Mouse (Mus musculus): ENCODE measurements around the gene Col4a1. TPM values are rescaled to one million over a fixed set of nuclear protein-coding genes. Genes with fewer than 3 reads are reported as not detected.
A peak's percentile ranks its signal among the peaks of the same experiment; 100 is the strongest.

The Col4a1 gene
- polyA plus RNA-seq, 1 experiment from 2014 or later: 135 TPM

DNA sequence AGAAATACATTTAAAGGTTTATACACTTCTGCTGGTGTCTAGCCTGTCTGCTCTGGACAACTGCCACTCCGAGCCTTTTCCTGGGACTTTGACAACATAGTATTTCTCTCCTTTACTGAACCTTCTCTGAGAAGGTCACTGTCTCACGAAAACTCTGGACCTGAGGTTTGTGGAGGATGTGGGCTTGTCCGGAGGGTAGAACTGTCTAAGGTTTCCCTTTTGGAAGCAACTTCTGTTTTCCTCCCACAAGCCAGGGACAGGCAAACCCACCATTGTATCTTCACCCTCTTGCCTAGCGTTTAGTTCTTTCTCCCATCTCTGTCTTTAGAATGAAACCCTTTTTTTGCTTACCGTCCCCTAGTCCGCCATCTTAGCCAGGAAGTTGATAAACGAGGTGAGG lies 9.2 kb upstream of the Col4a1 start:
- Histone ChIP-seq H3K4me1 (replicated peaks; ENCODE audit: control insufficient read depth, insufficient read depth, low read length) (no peaks in the 10 kb centered on the region), H3K36me3 (replicated peaks; ENCODE audit: control insufficient read depth, insufficient read depth) (no peaks in the 10 kb centered on the region), H3K4me3 (replicated peaks; ENCODE audit: low read length) (no peak overlapping the region), H3K27me3 (ENCODE audit: control insufficient read depth, insufficient read depth, low read length) (peaks cover under 1% of the 10 kb centered on the region; the same call in 1 of the 2 replicates), H3K9me3 (ENCODE audit: control insufficient read depth, low read length) (no peaks in the 10 kb centered on the region), H3K9ac (no peak overlapping the region), H3K27ac (no peak overlapping the region), H3K4me2 (replicated peaks) (no peak overlapping the region)
- 93% methylated on average over 7 of the region's 7 CpGs for WGBS
- DNase-seq (ENCODE audit: low spot score) (no peak), ATAC-seq (ENCODE audit: low FRiP score) (no peak)

DNA sequence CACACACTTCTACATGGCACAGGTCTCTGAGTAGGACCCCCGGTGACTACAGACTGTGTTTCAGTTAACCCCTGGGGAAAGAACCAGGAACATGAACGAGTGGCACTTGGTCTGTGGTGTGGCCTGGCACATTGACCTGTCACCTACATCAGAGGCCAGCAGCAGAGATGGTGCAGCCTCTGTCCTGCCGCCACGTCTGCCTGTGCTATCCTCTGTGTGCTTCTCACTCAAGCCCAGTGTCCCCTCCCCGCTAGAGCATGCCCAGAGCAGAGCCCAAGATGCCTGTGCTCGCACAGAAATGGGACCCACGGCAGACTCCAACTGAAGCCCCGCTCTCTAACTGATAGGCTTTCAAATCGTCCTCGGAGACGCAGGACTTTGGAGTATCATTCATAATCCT lies 6.8 kb upstream of the Col4a1 start:
- WGBS: 87% methylated on average over 11 of the region's 11 CpGs

DNA sequence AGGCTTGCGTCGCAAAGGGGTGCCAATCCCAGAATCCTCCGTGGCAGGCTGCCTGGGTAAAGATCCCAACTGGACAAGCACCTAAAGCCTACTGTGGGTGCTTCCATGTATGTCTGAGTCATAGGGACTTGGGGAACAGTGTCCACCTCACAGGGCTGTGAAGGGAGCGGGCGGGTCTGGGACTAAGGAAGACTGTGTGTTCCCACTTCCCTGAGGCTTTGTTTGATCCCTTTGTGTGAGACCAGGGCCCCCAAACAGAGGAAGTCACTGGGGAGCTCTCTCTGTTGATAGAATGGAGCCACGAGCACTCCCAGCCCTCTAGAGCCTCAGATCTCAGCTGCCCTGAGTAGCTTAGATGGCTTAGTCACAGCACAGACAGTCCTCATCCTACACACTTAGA lies 3.5 kb upstream of the Col4a1 start:
- ATAC-seq (ENCODE audit: low FRiP score) (no peak), DNase-seq (ENCODE audit: low spot score) (no peak)
- 78% methylated on average over 6 of the region's 6 CpGs for whole genome bisulfite sequencing
- Histone ChIP-seq H3K9me3 (ENCODE audit: control insufficient read depth, low read length) (no peaks in the 10 kb centered on the region), H3K4me1 (replicated peaks; ENCODE audit: control insufficient read depth, insufficient read depth, low read length) (peaks cover 11% of the 10 kb centered on the region), H3K36me3 (replicated peaks; ENCODE audit: control insufficient read depth, insufficient read depth) (no peaks in the 10 kb centered on the region), H3K27me3 (ENCODE audit: control insufficient read depth, insufficient read depth, low read length) (peaks cover 49% of the 10 kb centered on the region), H3K4me2 (replicated peaks) (no peak overlapping the region), H3K9ac (no peak overlapping the region), H3K4me3 (replicated peaks; ENCODE audit: low read length) (no peak overlapping the region), H3K27ac (no peak overlapping the region)

More for the DNA sequence above, 6.8 kb upstream of the Col4a1 start:
- no peak for ATAC-seq (ENCODE audit: low FRiP score)
- no peaks in the 10 kb centered on the region for H3K9me3 ChIP-seq (ENCODE audit: control insufficient read depth, low read length)
- H3K4me3 ChIP-seq (replicated peaks; ENCODE audit: low read length): no peak overlapping the region
- H3K9ac ChIP-seq: no peak overlapping the region
- no peaks in the 10 kb centered on the region for H3K4me1 ChIP-seq (replicated peaks; ENCODE audit: control insufficient read depth, insufficient read depth, low read length)
- no peaks in the 10 kb centered on the region for H3K36me3 ChIP-seq (replicated peaks; ENCODE audit: control insufficient read depth, insufficient read depth)
- no peak for DNase-seq (ENCODE audit: low spot score)
- peaks cover 16% of the 10 kb centered on the region for H3K27me3 ChIP-seq (ENCODE audit: control insufficient read depth, insufficient read depth, low read length)
- H3K4me2 ChIP-seq (replicated peaks): no peak overlapping the region
- H3K27ac ChIP-seq: no peak overlapping the region

DNA sequence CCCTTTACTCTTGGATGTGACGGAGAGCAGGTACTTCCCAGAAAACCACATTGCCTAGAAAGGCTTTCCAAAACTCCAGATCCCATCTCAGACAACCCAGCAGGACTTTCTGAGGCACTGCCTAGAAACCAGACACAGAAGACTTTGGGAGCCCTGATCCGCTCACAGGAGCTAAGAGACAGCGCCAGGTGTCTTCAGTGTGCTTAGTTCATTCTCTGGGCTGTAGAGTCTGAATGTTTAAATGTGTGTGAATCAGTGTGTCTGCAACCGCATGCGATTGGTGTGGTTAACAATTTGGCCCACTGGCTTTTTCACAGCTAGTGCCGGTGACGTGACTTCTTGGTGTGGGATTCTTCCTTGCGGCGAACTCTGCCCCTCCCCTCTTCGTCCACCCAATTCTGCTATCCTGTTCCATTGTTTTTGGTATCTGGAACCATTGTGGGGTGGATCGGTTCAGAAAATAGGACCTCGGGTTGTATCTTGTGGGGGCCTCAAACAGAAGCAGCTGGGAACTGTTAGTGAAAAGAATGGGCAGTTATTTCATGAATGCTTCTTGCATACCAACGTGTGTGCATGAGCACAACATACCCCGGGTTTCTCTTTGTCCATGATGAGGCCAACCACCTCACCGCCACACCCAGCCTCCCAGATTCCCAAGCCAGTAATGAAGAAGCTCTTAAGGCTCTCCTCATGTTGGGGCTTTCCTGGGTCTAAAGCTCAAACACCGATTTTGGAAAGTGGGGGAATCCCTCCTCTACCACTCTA lies 2.7 kb upstream of the Col4a1 start:
- no peak for DNase-seq (ENCODE audit: low spot score)
- ATAC-seq (ENCODE audit: low FRiP score): no peak
- Histone ChIP-seq H3K4me3 (replicated peaks; ENCODE audit: low read length) (no peak overlapping the region), H3K4me2 (replicated peaks) (peak overlapping the region; percentile 97), H3K36me3 (replicated peaks; ENCODE audit: control insufficient read depth, insufficient read depth) (no peaks in the 10 kb centered on the region), H3K27me3 (ENCODE audit: control insufficient read depth, insufficient read depth, low read length) (peaks cover 56% of the 10 kb centered on the region), H3K9me3 (ENCODE audit: control insufficient read depth, low read length) (no peaks in the 10 kb centered on the region), H3K9ac (no peak overlapping the region), H3K4me1 (replicated peaks; ENCODE audit: control insufficient read depth, insufficient read depth, low read length) (peaks cover 11% of the 10 kb centered on the region), H3K27ac (no peak overlapping the region)
- WGBS: 69% methylated on average over 16 of the region's 16 CpGs

DNA sequence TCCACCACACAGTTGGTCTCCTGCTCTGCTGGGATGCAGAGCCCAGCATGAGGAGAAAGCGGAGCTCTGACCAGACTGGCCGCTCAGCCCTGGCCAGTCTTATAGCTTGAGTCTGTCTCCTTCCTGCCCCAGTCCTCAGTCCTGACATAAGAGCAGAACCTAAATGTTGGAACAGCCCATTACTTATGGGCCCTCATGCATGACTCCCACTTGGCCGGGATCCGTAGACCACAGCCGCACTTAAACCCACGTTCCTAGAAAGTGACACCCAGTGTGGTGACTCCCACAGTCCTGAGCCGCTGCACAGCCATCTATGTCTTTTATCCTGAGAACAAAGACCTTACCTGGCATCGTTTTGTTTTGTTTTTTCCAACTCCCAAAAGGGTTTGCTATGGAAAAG lies 2.0 kb upstream of the Col4a1 start:
- no peak overlapping the region for H3K27ac ChIP-seq
- no peaks in the 10 kb centered on the region for H3K9me3 ChIP-seq (ENCODE audit: control insufficient read depth, low read length)
- peak overlapping the region; percentile 97 for H3K4me2 ChIP-seq (replicated peaks)
- no peak for DNase-seq (ENCODE audit: low spot score)
- 82% methylated on average over 8 of the region's 8 CpGs for WGBS
- H3K4me3 ChIP-seq (replicated peaks; ENCODE audit: low read length): peak overlapping the region; percentile 62; the same call in 1 of the 2 replicates
- H3K36me3 ChIP-seq (replicated peaks; ENCODE audit: control insufficient read depth, insufficient read depth): no peaks in the 10 kb centered on the region
- ATAC-seq (ENCODE audit: low FRiP score): no peak
- peaks cover 11% of the 10 kb centered on the region for H3K4me1 ChIP-seq (replicated peaks; ENCODE audit: control insufficient read depth, insufficient read depth, low read length)
- peaks cover 63% of the 10 kb centered on the region for H3K27me3 ChIP-seq (ENCODE audit: control insufficient read depth, insufficient read depth, low read length)
- H3K9ac ChIP-seq: no peak overlapping the region

DNA sequence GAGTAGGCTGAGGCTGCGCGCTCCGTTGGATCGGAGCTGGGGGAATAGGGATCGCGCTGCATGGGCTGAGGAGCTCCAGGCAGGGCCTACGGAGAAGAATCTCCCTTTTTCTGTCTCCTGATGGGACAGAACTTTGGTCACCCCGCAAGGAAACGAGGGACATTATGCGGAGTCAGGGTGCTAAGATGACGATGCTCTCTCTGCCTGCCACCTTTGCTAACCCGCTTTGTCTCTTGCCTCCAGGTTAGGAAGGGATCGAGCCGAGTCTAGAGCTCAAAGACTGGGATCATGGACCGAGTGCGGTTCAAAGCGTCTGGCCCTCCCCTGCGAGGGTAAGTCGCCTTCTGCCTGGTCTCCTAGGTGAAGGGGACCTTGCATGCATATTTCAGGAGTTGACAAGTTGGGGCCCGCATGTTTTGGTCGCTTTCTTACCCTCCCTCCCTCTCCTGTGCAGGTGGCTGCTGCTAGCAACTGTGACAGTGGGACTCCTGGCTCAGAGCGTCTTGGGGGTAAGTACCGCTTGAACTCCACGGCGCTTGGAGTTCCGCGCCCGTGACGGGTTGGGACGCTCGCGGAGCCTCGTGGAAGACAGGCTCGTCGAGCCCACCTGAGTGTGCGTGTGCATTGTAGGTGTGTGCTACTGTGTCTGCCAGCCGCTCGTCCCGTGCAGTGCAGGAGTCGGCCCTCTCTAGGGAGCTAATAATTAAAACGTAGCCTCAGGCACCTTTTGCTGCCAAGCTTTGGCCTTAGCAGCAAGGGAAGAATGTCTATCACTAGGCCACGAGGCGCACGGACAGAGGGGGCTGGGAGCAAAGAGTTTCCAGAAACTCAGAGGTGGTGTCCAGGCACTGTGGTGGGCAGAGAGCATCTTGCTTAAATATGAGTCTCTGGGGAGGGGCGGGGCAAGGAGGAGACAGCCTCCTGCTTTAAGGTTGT lies 818 bp upstream of the Col4a1 start:
- H3K4me2 ChIP-seq (replicated peaks): peak overlapping the region; percentile 97
- peaks cover 11% of the 10 kb centered on the region for H3K4me1 ChIP-seq (replicated peaks; ENCODE audit: control insufficient read depth, insufficient read depth, low read length)
- H3K36me3 ChIP-seq (replicated peaks; ENCODE audit: control insufficient read depth, insufficient read depth): no peaks in the 10 kb centered on the region
- ATAC-seq (ENCODE audit: low FRiP score): no peak; the same call in 1 of the 2 replicates
- DNase-seq (ENCODE audit: low spot score): no peak
- peak overlapping the region; percentile 62 for H3K4me3 ChIP-seq (replicated peaks; ENCODE audit: low read length)
- no peak overlapping the region for H3K27ac ChIP-seq
- H3K9me3 ChIP-seq (ENCODE audit: control insufficient read depth, low read length): no peaks in the 10 kb centered on the region
- peak overlapping the region; percentile 63 for H3K9ac ChIP-seq
- 2% methylated on average over 45 of the region's 45 CpGs for WGBS
- H3K27me3 ChIP-seq (ENCODE audit: control insufficient read depth, insufficient read depth, low read length): peaks cover 68% of the 10 kb centered on the region

DNA sequence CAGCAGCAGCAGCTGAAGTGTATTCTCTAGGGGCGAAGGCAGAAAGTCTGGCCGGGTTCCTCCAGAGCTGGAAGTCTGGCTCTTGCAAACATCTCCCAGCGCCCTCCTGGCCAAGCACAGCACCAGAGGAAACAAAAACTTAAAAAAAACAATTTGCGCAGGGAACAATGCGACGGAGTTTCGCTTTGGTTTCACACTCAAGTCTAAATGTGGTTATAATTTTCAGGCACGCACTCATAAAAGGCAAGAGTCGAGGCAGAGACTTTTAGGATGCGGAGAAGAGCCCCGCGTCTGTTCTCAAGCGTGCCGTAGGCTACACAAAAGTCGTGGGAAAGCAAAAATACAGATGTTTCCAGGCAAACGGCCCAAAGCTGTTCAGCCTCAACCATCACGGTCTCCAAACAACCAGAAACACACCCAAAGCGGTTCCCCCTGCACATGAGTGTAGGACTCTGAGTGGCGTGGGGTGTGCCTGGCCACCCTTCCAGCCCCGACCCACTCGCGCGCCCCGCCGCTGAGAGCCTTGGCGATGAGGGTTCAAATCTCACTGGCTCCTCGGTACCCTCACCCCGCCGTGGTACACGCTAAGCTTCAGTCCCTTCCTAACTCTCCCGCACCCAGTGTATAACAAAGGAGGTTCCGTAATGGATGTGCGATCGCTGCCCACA lies 811 bp downstream of the Col4a1 start:
- Histone ChIP-seq H3K4me2 (replicated peaks) (peak overlapping the region; percentile 97), H3K9me3 (ENCODE audit: control insufficient read depth, low read length) (no peaks in the 10 kb centered on the region), H3K4me3 (replicated peaks; ENCODE audit: low read length) (peak overlapping the region; percentile 62), H3K27me3 (ENCODE audit: control insufficient read depth, insufficient read depth, low read length) (peaks cover 73% of the 10 kb centered on the region), H3K4me1 (replicated peaks; ENCODE audit: control insufficient read depth, insufficient read depth, low read length) (peaks cover 11% of the 10 kb centered on the region), H3K9ac (peak overlapping the region; percentile 63), H3K27ac (peak overlapping the region; percentile 40), H3K36me3 (replicated peaks; ENCODE audit: control insufficient read depth, insufficient read depth) (no peaks in the 10 kb centered on the region)
- ATAC-seq (ENCODE audit: low FRiP score) (peak; percentile 14; the same call in 1 of the 2 replicates), DNase-seq (ENCODE audit: low spot score) (no peak)
- 3% methylated on average over 34 of the region's 34 CpGs for WGBS

DNA sequence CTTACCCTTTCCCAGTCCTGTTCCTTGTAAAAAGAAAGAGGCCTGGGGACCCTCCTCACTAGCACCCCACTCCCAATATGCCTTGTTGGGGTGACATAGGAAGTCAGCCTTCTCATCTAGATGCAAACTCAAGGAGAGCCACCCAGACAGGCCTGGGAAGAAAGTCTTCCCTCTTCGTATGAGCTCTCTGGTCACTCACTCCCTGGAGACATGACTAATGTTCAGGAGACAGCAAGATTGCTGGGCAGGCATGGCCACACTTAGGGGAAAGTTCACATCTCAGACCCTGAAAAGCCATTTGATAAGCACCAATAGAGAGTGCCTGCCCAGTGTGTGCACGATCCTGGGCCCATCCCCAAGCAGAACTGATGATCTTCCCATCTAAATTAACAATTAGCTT lies 2.6 kb downstream of the Col4a1 start:
- no peak for ATAC-seq (ENCODE audit: low FRiP score)
- Histone ChIP-seq H3K9ac (no peak overlapping the region), H3K4me1 (replicated peaks; ENCODE audit: control insufficient read depth, insufficient read depth, low read length) (peaks cover 11% of the 10 kb centered on the region), H3K4me3 (replicated peaks; ENCODE audit: low read length) (0 out of 2 replicates have a peak overlapping the region, but pooled peaks have one; percentile 62), H3K9me3 (ENCODE audit: control insufficient read depth, low read length) (no peaks in the 10 kb centered on the region), H3K36me3 (replicated peaks; ENCODE audit: control insufficient read depth, insufficient read depth) (no peaks in the 10 kb centered on the region), H3K27me3 (ENCODE audit: control insufficient read depth, insufficient read depth, low read length) (peaks cover 64% of the 10 kb centered on the region), H3K27ac (no peak overlapping the region), H3K4me2 (replicated peaks) (peak overlapping the region; percentile 33)
- DNase-seq (ENCODE audit: low spot score): no peak
- WGBS: 56% methylated on average over 2 of the region's 2 CpGs

DNA sequence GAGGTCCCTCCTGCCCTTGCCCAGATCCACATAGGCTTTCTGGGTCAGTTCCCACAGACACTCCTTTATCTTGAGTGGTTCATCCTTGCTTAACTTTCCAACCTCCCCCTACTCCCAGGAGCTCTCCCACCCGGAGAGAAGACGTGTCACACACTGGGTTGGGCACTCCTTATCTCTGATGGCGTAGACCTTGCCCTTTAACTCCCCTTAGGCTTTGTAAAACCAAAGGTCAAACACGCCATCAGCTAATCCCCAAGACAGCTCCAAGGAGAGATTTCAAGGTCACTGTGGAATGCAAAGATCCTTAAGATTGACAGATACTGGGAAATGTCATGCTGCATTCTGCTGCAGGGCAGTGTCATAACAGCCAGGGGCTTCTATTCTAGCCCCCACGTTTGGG lies 3.4 kb downstream of the Col4a1 start:
- DNase-seq (ENCODE audit: low spot score) (no peak), ATAC-seq (ENCODE audit: low FRiP score) (no peak)
- Histone ChIP-seq H3K4me2 (replicated peaks) (peak overlapping the region; percentile 33), H3K27me3 (ENCODE audit: control insufficient read depth, insufficient read depth, low read length) (peaks cover 56% of the 10 kb centered on the region), H3K27ac (no peak overlapping the region), H3K9ac (no peak overlapping the region), H3K4me3 (replicated peaks; ENCODE audit: low read length) (no peak overlapping the region), H3K4me1 (replicated peaks; ENCODE audit: control insufficient read depth, insufficient read depth, low read length) (peaks cover 11% of the 10 kb centered on the region), H3K36me3 (replicated peaks; ENCODE audit: control insufficient read depth, insufficient read depth) (no peaks in the 10 kb centered on the region), H3K9me3 (ENCODE audit: control insufficient read depth, low read length) (no peaks in the 10 kb centered on the region)
- 42% methylated on average over 5 of the region's 5 CpGs for WGBS

Data from hindbrain, embryonic 14.5 days (tissue).